Mouse (Mus musculus): Measurements from ENCODE around the gene Kif13a. TPM values are rescaled to one million over a fixed set of nuclear protein-coding genes. Genes with fewer than 3 reads are reported as not detected.

Gene Kif13a
- total RNA-seq, 2 experiments from 2014 or later = 22.6 to 22.8 TPM

DNA sequence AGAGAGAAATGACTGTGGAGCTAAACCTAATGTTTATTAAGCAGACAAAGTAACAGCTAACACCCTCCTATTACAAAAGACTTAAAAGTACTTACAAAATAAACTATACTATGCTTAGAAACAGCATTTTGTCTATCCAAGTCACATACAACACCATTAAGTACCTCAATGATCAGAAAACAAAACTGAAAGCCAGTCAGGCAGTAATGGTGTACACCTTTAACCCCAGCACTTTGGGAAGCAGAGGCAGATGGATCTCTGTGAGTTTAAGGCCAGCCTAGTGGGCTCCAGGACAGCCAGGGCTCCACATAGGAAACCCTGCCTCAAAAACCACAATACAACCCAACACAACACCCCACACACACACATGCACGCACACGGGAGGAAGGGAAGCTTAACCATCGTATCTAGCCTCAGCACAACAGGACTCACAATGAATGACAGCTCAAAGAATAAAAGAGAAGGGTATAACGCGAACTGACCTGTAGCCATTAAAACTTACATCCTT lies 210.7 kb downstream of the Kif13a start:
- intact Hi-C loops (cut with DNase I) = no loop called here
- no peak for DNase-seq (ENCODE audit: low spot score in 2 of 2)

DNA sequence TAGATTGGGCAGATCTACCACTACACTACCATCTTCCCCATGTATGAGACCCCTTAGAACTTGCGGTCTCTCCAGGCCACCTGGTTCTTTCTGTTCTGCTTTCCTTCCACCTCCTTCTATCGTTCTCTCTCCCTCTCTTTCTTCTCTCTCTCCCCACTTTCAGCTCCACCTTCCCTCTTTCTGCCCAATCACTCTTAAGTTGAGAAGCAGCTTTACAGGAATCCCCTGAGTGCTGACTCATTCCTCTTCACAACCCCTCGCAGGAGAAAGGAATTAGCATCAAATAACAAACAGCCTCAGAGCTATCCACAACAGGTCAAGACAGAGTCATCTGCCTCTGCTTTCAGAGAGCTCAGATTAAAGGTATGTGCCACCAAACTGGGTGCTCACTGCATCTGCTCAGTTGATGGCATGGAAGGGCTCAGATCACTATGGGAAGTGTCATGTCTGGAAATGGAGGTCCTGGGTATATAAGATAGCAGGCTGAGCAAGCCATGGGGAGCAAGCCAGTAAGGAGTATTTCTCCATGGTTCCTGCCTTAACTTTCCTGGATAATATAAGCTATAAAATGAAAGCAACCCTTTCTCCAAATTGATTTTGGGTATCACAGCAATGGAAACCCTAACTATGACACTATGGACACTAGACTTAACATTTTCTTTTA lies 213.6 kb downstream of the Kif13a start:
- intact Hi-C loops (cut with DNase I) = no loop called here
- no peak for DNase-seq (ENCODE audit: low spot score in 2 of 2)

DNA sequence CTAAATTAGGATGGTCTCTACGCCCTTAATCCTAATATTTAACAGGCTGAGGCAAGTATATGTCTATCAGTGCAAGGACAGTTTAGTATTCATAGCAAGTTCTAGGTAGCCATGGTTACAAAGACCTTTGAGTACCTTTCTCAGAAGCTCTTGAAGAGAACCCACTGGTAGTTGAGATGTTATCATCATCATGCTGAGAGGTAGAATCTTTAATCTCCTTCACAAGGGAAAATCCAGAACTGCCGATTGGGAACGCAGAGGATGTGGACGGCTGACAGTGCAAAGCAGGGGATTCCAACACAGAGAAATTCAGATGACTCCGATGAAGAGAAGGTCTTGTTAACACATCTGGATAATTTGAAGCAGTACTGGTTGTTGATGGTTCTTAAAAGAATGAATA lies 216.2 kb downstream of the Kif13a start:
- DNase-seq (ENCODE audit: low spot score in 2 of 2) = no peak
- intact Hi-C loops (cut with DNase I) = no loop called here

DNA sequence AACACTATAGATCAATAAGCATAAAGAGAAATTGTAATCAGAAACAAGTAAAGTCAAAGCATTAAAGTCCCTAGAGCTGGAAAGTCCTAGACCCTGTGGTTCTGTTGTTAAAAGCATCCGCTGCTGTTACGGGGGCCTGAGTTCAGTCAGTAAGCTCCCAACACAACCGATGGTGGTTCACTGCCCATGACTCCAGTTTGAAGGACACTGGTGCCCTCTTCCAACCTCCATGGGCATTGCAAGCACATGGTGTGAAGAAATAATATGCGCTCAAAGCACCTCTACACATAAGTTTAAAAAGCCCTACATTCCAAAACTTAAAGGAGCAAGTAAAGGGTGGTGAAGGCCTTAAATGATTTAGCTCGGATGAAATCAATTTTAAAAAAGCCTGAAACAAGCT lies 226.5 kb downstream of the Kif13a start:
- no peak for DNase-seq (ENCODE audit: low spot score in 2 of 2)
- intact Hi-C loops (cut with DNase I) = no loop called here

GRCm38 (mm10) chr13:46701486-46701885 lies 228.2 kb downstream of the Kif13a start:
- intact Hi-C loops (cut with DNase I) = no loop called here
- DNase-seq (ENCODE audit: low spot score in 2 of 2) = no peak

GRCm38 (mm10) chr13:46699372-46699771 lies 230.3 kb downstream of the Kif13a start:
- no peak for DNase-seq (ENCODE audit: low spot score in 2 of 2)
- intact Hi-C loops (cut with DNase I) = no loop called here

Other genes starting within 250 kb of the Kif13a start
- gene Nup153, start 201.9 kb downstream of the Kif13a start, total RNA-seq (2021) = 10 to 100 TPM; 47.2 to 56.9 TPM
- gene Nhlrc1, start 85.0 kb upstream of the Kif13a start, total RNA-seq (2021) = 10 to 100 TPM; 16.0 to 18.2 TPM
- gene Kdm1b, start 113.6 kb upstream of the Kif13a start, total RNA-seq (2021) = 1 to 10 TPM; 7.7 to 9.9 TPM
- gene Tpmt, start 114.9 kb upstream of the Kif13a start, total RNA-seq (2021) = 1 to 10 TPM; 9.7 to 10.0 TPM
- 10 to 100 TPM; 45.4 to 55.7 TPM for gene Dek, start 176.3 kb upstream of the Kif13a start, total RNA-seq (2021)
- 10 to 100 TPM; 20.2 to 25.2 TPM for gene Rnf144b, start 192.8 kb upstream of the Kif13a start, total RNA-seq (2021)